ENCODE assay signal across 11 mouse cellular contexts in genomic region chr2:77761967-77762366, GRCm38 (mm10). TPM values are rescaled to one million over a fixed set of nuclear protein-coding genes. Genes with fewer than 3 reads are reported as not detected.
"Had no signal": no experiment of that assay in that cellular context is flagged by ENCODE, and none has a peak within 500 bp of the region (broad histone marks: within the 10 kb centered on the region; RNA-seq: fewer than 3 reads in every experiment).

No protein-coding gene starts in this region.

- ATAC-seq: lung, postnatal 0 days; midbrain, embryonic 13.5 days had no signal

- DNase-seq: kidney, postnatal 14 days; layer of hippocampus, adult 9-11 months; layer of hippocampus, postnatal 36 days; lung, adult 2 months; lung, postnatal 36 days; right cerebral cortex, adult 18-20 months; right cerebral cortex, postnatal 25 days; thymus, postnatal 36 days had no signal

RNA-seq across cellular contexts. Expression of gene Zfp385b, which starts 57.5 kb away (rescaled TPM):
- total RNA-seq: megakaryocyte progenitor cell, adult 5-6 weeks had no signal
